Mouse (Mus musculus) erythroid progenitor cell, adult 5-6 weeks (primary cell): ENCODE measurements around the gene Mcam. TPM values are rescaled to one million over a fixed set of nuclear protein-coding genes. Genes with fewer than 3 reads are reported as not detected.

ENCODE experiments used
- ATAC-seq: replicated peaks from 2 replicates; pipeline ENCODE4 v1.8.0; 2016; ENCODE audit warnings: moderate number of reproducible peaks, mild to moderate bottlenecking, moderate TSS enrichment, inconsistent platforms; ENCODE audit not compliant: poor library complexity, low FRiP score, severe bottlenecking
- total RNA-seq, 2 experiments: library from RNA; stranded (forward) in 1 of 2; stranded (reverse) in 1 of 2; fragments of 150-400 nt in 1 of 2; fragments of 186-747, 209-891 nt in 1 of 2; gene quantifications; 2 replicates each; pipeline versions ENCODE4 v1.2.3 to v1.2.4; 2015 to 2017; ENCODE audit warnings: low replicate concordance in 2 of 2

Mcam gene
- total RNA-seq, 2 experiments from 2014 or later = 0.30 TPM; not detected in 1

DNA sequence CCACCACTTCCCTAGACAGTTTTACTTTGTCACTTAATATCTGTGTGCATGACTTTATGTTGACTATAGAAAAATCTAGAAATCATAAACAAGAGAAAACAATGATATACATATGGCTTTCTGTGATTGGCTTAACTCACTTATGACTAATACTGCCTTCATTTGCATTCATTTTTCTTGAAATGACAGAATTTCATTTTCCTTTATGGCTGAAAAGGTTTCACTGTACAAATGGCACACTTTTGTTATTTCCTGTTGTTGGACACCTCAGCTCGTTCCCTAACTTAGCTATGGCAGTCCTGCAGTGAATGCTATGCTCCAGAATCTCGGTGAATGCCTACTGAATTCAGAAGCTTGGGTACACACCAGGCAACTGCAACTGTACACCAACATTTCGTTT, 58.0 kb downstream of the Mcam start:
- ATAC-seq = no peak

Other genes starting within 250 kb of the Mcam start
- gene Thy1, start 91.1 kb upstream of the Mcam start, total RNA-seq (2015; ENCODE audit: low replicate concordance) = 11.9 and 33.1 TPM in 2 replicates
- 1.0 and 7.8 TPM in 2 replicates for gene Thy1, start 91.1 kb upstream of the Mcam start, total RNA-seq (2017; ENCODE audit: low replicate concordance)
- not detected in 2 replicates for gene Usp2, start 67.4 kb upstream of the Mcam start, total RNA-seq (2015; ENCODE audit: low replicate concordance)
- gene Usp2, start 67.4 kb upstream of the Mcam start, total RNA-seq (2017; ENCODE audit: low replicate concordance) = 1.8 TPM in 1 of 2 replicates, not detected in the other
- gene Mfrp, start 32.7 kb upstream of the Mcam start, total RNA-seq (2015; ENCODE audit: low replicate concordance) = not detected in 2 replicates
- gene Mfrp, start 32.7 kb upstream of the Mcam start, total RNA-seq (2017; ENCODE audit: low replicate concordance) = not detected in 2 replicates
- not detected in 2 replicates for gene C1qtnf5, start 27.2 kb upstream of the Mcam start, total RNA-seq (2015; ENCODE audit: low replicate concordance)
- gene C1qtnf5, start 27.2 kb upstream of the Mcam start, total RNA-seq (2017; ENCODE audit: low replicate concordance) = 1.4 TPM in 1 of 2 replicates, not detected in the other
- not detected in 2 replicates for gene Gm49380, start 21.0 kb upstream of the Mcam start, total RNA-seq (2015; ENCODE audit: low replicate concordance)
- 1.4 TPM in 1 of 2 replicates, not detected in the other for gene Gm49380, start 21.0 kb upstream of the Mcam start, total RNA-seq (2017; ENCODE audit: low replicate concordance)
- gene Rnf26, start 21.0 kb upstream of the Mcam start, total RNA-seq (2015; ENCODE audit: low replicate concordance) = 83.4 and 94.4 TPM in 2 replicates
- gene Rnf26, start 21.0 kb upstream of the Mcam start, total RNA-seq (2017; ENCODE audit: low replicate concordance) = 43.9 and 53.3 TPM in 2 replicates
- gene Cbl, start 99.6 kb downstream of the Mcam start, total RNA-seq (2015; ENCODE audit: low replicate concordance) = 43.2 TPM in 2 replicates
- gene Cbl, start 99.6 kb downstream of the Mcam start, total RNA-seq (2017; ENCODE audit: low replicate concordance) = 16.2 and 21.3 TPM in 2 replicates
- gene Ccdc153, start 106.2 kb downstream of the Mcam start, total RNA-seq (2015; ENCODE audit: low replicate concordance) = not detected in 2 replicates
- not detected in 2 replicates for gene Ccdc153, start 106.2 kb downstream of the Mcam start, total RNA-seq (2017; ENCODE audit: low replicate concordance)
- gene Pdzd3, start 117.0 kb downstream of the Mcam start, total RNA-seq (2015; ENCODE audit: low replicate concordance) = not detected in 2 replicates
- not detected in 2 replicates for gene Pdzd3, start 117.0 kb downstream of the Mcam start, total RNA-seq (2017; ENCODE audit: low replicate concordance)
- 0.84 and 2.5 TPM in 2 replicates for gene Nlrx1, start 134.1 kb downstream of the Mcam start, total RNA-seq (2015; ENCODE audit: low replicate concordance)
- gene Nlrx1, start 134.1 kb downstream of the Mcam start, total RNA-seq (2017; ENCODE audit: low replicate concordance) = 1.2 and 2.6 TPM in 2 replicates
- gene Abcg4, start 154.1 kb downstream of the Mcam start, total RNA-seq (2015; ENCODE audit: low replicate concordance) = 314 and 326 TPM in 2 replicates
- 111 and 113 TPM in 2 replicates for gene Abcg4, start 154.1 kb downstream of the Mcam start, total RNA-seq (2017; ENCODE audit: low replicate concordance)
- gene Hinfp, start 171.2 kb downstream of the Mcam start, total RNA-seq (2015; ENCODE audit: low replicate concordance) = 37.5 and 59.1 TPM in 2 replicates
- gene Hinfp, start 171.2 kb downstream of the Mcam start, total RNA-seq (2017; ENCODE audit: low replicate concordance) = 35.2 and 65.6 TPM in 2 replicates
- gene C2cd2l, start 185.8 kb downstream of the Mcam start, total RNA-seq (2015; ENCODE audit: low replicate concordance) = 46.1 and 54.8 TPM in 2 replicates
- gene C2cd2l, start 185.8 kb downstream of the Mcam start, total RNA-seq (2017; ENCODE audit: low replicate concordance) = 70.0 and 83.0 TPM in 2 replicates
- gene Dpagt1, start 191.6 kb downstream of the Mcam start, total RNA-seq (2015; ENCODE audit: low replicate concordance) = 5.4 and 11.5 TPM in 2 replicates
- gene Dpagt1, start 191.6 kb downstream of the Mcam start, total RNA-seq (2017; ENCODE audit: low replicate concordance) = 1.0 and 7.8 TPM in 2 replicates
- 455 and 495 TPM in 2 replicates for gene H2afx, start 200.2 kb downstream of the Mcam start, total RNA-seq (2015; ENCODE audit: low replicate concordance)
- 1,704 and 2,100 TPM in 2 replicates for gene H2afx, start 200.2 kb downstream of the Mcam start, total RNA-seq (2017; ENCODE audit: low replicate concordance)
- gene Hmbs, start 209.8 kb downstream of the Mcam start, total RNA-seq (2015; ENCODE audit: low replicate concordance) = 2,720 and 2,790 TPM in 2 replicates
- gene Hmbs, start 209.8 kb downstream of the Mcam start, total RNA-seq (2017; ENCODE audit: low replicate concordance) = 1,215 and 1,747 TPM in 2 replicates
- 2.5 and 6.7 TPM in 2 replicates for gene Vps11, start 227.2 kb downstream of the Mcam start, total RNA-seq (2015; ENCODE audit: low replicate concordance)
- gene Vps11, start 227.2 kb downstream of the Mcam start, total RNA-seq (2017; ENCODE audit: low replicate concordance) = 9.5 and 15.7 TPM in 2 replicates
- 15.1 and 40.0 TPM in 2 replicates for gene Hyou1, start 245.0 kb downstream of the Mcam start, total RNA-seq (2015; ENCODE audit: low replicate concordance)
- 25.1 and 34.4 TPM in 2 replicates for gene Hyou1, start 245.0 kb downstream of the Mcam start, total RNA-seq (2017; ENCODE audit: low replicate concordance)